Mouse (Mus musculus) limb, embryonic 14.5 days (tissue): ENCODE measurements around the gene Tspan7. TPM values are rescaled to one million over a fixed set of nuclear protein-coding genes. Genes with fewer than 3 reads are reported as not detected.

ENCODE experiments used
- ATAC-seq: fragments of 200-750 bp; cut with Nextera tagmentation; 2 replicates; pipeline ENCODE4 v1.8.0; 2017; ENCODE audit warnings: low read depth, moderate number of reproducible peaks, moderate TSS enrichment; ENCODE audit not compliant: low FRiP score
- DNase-seq: peaks from one replicate; pipeline ENCODE4 v3.0.0-alpha.2; 2015; ENCODE audit warnings: low spot score
- H3K27ac ChIP-seq: fragments of 300-500 bp; sonication (generic); replicated peaks from 2 replicates; pipeline ENCODE4 v1.5.1; 2014; ENCODE audit warnings: low read depth, mild to moderate bottlenecking, low read length, moderate library complexity, mixed read lengths
- H3K27me3 ChIP-seq: fragments of 300-500 bp; sonication (generic); 2 replicates; pipeline ENCODE4 v1.6.1; 2014; ENCODE audit warnings: low read length, mixed read lengths; ENCODE audit not compliant: control insufficient read depth, insufficient read depth
- H3K36me3 ChIP-seq: fragments of 300-500 bp; sonication (generic); 2 replicates; pipeline ENCODE4 v1.6.1; 2014; ENCODE audit warnings: mild to moderate bottlenecking, low read length, moderate library complexity, mixed read lengths; ENCODE audit not compliant: control insufficient read depth, insufficient read depth
- H3K4me1 ChIP-seq: fragments of 300-500 bp; sonication (generic); 2 replicates; pipeline ENCODE4 v1.6.1; 2014; ENCODE audit warnings: antibody characterized with exemption, low read length, mixed read lengths; ENCODE audit not compliant: control insufficient read depth, insufficient read depth
- H3K4me2 ChIP-seq: fragments of 300-500 bp; sonication (generic); replicated peaks from 2 replicates; pipeline ENCODE4 v1.6.1; 2014; ENCODE audit warnings: low read depth, mild to moderate bottlenecking, low read length, moderate library complexity; ENCODE audit not compliant: severe bottlenecking
- H3K4me3 ChIP-seq: fragments of 300-500 bp; sonication (generic); replicated peaks from 2 replicates; pipeline ENCODE4 v1.5.1; 2014; ENCODE audit warnings: low read length
- H3K9ac ChIP-seq: fragments of 300-500 bp; sonication (generic); 2 replicates; pipeline ENCODE4 v1.6.1; 2014; ENCODE audit warnings: mild to moderate bottlenecking, low read depth, low read length, moderate library complexity; ENCODE audit not compliant: severe bottlenecking
- H3K9me3 ChIP-seq: fragments of 300-500 bp; sonication (generic); 2 replicates; pipeline ENCODE4 v1.6.1; 2016; ENCODE audit warnings: low read length; ENCODE audit not compliant: control insufficient read depth
- POLR2A ChIP-seq: fragments of 200-500 bp; IDR thresholded peaks from 2 replicates; pipeline ENCODE4 v1.8.0; 2012; ENCODE audit warnings: inconsistent platforms, mild to moderate bottlenecking, moderate library complexity, borderline replicate concordance; ENCODE audit not compliant: insufficient read depth, insufficient read length; ENCODE audit errors: extremely low read depth
- WGBS: fragments of 180-500 bp; shearing (Covaris S2); extraction: QIAGEN DNeasy Blood & Tissue Kit; methylation state at CpG from one replicate; pipeline ENCODE4 v1.1.7; 2014; 5-methylcytosine and 5-hydroxymethylcytosine counted together
- polyA plus RNA-seq, 2 experiments: library from polyadenylated mRNA; depleted of rRNA in 1 of 2; stranded (reverse) in 1 of 2; unstranded in 1 of 2; fragments of >200 nt; fragmentation: Nextera tagmentation in 1 of 2; extraction: Ambion mirVana in 1 of 2; gene quantifications; 2 replicates each; pipeline versions ENCODE4 v1.2.1 to v1.2.3; 2012 to 2014

Gene Tspan7
- polyA plus RNA-seq, 2 experiments = 54.8 to 70.1 TPM

DNA sequence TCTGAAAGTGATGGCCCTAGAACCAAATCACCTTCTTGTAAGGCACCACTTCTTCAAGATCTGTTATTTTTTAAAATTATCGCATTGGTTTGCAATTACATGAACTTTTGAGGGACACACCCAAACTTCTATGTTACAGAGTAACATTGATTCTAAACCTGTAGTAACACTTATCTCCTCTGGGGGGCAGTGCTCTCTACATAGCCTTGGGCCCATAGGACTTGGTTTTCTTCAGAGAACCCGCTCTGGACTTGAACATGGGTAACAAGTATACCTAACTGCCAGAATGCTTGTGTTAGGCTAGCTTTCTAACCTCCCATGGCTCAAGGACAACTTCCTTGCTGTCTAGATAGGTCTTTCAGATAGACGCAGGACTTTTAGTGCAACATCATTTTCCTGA, 64.8 kb downstream of the Tspan7 start:
- Histone ChIP-seq H3K9me3 (no peaks in the 10 kb centered on the region), H3K27ac (no peak overlapping the region), H3K4me1 (no peaks in the 10 kb centered on the region), H3K27me3 (no peaks in the 10 kb centered on the region), H3K4me3 (no peak overlapping the region), H3K4me2 (no peak overlapping the region), H3K36me3 (no peaks in the 10 kb centered on the region), H3K9ac (no peak overlapping the region)
- ATAC-seq (no peak), DNase-seq (no peak)
- TF ChIP-seq POLR2A = no peak
- WGBS = 79% methylated on average over 3 of the region's 3 CpGs

DNA sequence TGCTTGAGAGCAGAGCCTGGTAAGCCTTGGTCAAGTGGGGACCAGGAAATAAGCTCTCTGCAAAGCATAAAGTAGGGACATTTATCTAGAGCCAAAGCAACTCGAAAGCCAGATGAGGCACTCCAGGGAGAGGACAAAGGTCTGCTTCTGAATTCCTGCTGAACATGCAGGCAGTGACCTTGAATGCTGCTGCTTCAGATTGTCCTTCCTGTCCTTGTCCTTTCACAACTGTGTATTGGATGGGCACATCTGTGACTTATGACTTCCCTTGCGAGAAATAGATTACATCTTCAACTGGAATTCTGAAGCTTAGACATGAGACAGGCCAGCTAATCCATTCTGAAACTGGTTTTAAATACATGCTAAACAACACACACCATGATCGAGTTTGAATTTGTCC, 71.9 kb downstream of the Tspan7 start:
- no peaks in the 10 kb centered on the region for H3K9me3 ChIP-seq
- H3K4me1 ChIP-seq = no peaks in the 10 kb centered on the region
- no peak overlapping the region for H3K4me2 ChIP-seq
- H3K4me3 ChIP-seq = no peak overlapping the region
- H3K27ac ChIP-seq = no peak overlapping the region
- H3K9ac ChIP-seq = no peak overlapping the region
- ATAC-seq (no peak), DNase-seq (no peak)
- H3K36me3 ChIP-seq = no peaks in the 10 kb centered on the region
- no peak for TF ChIP-seq POLR2A
- WGBS = 86% methylated on average over 3 of the region's 3 CpGs
- no peaks in the 10 kb centered on the region for H3K27me3 ChIP-seq

DNA sequence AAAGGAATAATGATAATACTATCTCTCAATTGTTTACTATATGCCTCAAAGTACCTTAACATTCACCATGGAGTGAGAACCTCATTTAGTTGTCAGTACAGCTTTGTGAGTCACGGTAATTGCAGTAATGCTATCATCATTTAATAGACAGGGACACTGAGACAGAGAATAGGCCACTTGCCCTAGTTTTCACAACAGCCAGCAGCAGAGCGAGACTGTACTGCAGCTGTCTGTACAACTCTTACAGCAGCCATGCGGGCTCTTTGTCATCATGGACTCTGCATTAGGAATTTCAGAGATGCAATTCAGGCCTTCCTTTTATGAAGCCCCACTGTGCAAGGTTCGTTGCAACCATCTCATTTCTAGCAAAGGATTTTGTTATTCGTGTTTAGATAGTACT, 72.6 kb downstream of the Tspan7 start:
- no peak for ATAC-seq

DNA sequence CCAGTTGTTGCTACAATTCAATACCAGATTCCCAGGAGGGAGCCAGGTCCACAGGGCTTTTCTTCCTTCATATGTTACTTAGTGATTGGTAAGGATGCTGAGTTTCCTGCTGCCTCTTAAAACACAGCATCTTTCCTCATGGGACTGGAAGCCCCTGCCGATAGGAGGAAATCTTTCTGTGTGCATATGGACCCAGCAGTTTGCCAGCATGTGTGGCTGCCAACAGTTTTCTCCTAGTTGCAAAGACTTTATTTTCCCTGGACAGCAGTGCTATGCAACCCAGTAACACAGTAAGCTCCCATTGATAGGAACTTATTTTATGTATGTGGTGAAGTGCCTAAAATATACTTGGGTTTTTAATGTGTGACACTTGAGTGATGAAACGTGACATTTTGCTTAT, 73.7 kb downstream of the Tspan7 start:
- H3K4me2 ChIP-seq = no peak overlapping the region
- no peaks in the 10 kb centered on the region for H3K36me3 ChIP-seq
- TF ChIP-seq POLR2A = no peak
- H3K4me3 ChIP-seq = no peak overlapping the region
- no peaks in the 10 kb centered on the region for H3K4me1 ChIP-seq
- 69% methylated on average over 2 of the region's 2 CpGs for WGBS
- no peak overlapping the region for H3K9ac ChIP-seq
- ATAC-seq (no peak), DNase-seq (no peak)
- no peaks in the 10 kb centered on the region for H3K27me3 ChIP-seq
- no peak overlapping the region for H3K27ac ChIP-seq
- no peaks in the 10 kb centered on the region for H3K9me3 ChIP-seq

More for the DNA sequence above, 72.6 kb downstream of the Tspan7 start:
- Histone ChIP-seq H3K27ac (no peak overlapping the region), H3K4me1 (no peaks in the 10 kb centered on the region), H3K36me3 (no peaks in the 10 kb centered on the region), H3K4me3 (no peak overlapping the region), H3K9me3 (no peaks in the 10 kb centered on the region), H3K9ac (no peak overlapping the region), H3K4me2 (no peak overlapping the region), H3K27me3 (no peaks in the 10 kb centered on the region)
- 74% methylated on average over 5 of the region's 5 CpGs for WGBS
- TF ChIP-seq POLR2A = no peak
- DNase-seq = no peak

GRCm38 (mm10) chrX:10565811-10566210, 80.9 kb downstream of the Tspan7 start:
- ATAC-seq (no peak), DNase-seq (no peak)
- 55% methylated on average over 3 of the region's 3 CpGs for WGBS
- TF ChIP-seq POLR2A = no peak
- H3K27me3 ChIP-seq = no peaks in the 10 kb centered on the region
- H3K4me2 ChIP-seq = no peak overlapping the region
- H3K4me1 ChIP-seq = no peaks in the 10 kb centered on the region
- no peaks in the 10 kb centered on the region for H3K9me3 ChIP-seq
- no peak overlapping the region for H3K9ac ChIP-seq
- H3K27ac ChIP-seq = no peak overlapping the region
- no peaks in the 10 kb centered on the region for H3K36me3 ChIP-seq
- H3K4me3 ChIP-seq = no peak overlapping the region

GRCm38 (mm10) chrX:10574523-10574922, 89.6 kb downstream of the Tspan7 start:
- no peak overlapping the region for H3K9ac ChIP-seq
- no peak overlapping the region for H3K4me3 ChIP-seq
- DNase-seq = no peak
- no peak for ATAC-seq
- no peak overlapping the region for H3K4me2 ChIP-seq
- no peak overlapping the region for H3K27ac ChIP-seq
- whole genome bisulfite sequencing = 39% methylated on average over 3 of the region's 3 CpGs
- no peak for TF ChIP-seq POLR2A
- H3K4me1 ChIP-seq = peaks cover 2% of the 10 kb centered on the region; the same call in 1 of the 2 replicates
- H3K36me3 ChIP-seq = no peaks in the 10 kb centered on the region
- no peaks in the 10 kb centered on the region for H3K9me3 ChIP-seq
- no peaks in the 10 kb centered on the region for H3K27me3 ChIP-seq
